Mouse (Mus musculus): ENCODE data around the gene Asic2.

The Asic2 gene

GRCm38 (mm10) chr11:81094581-81094980 is 873.7 kb downstream of the Asic2 start:
- TF ChIP-seq NANOG (IDR thresholded peaks at IDR 0.05; ENCODE audit: borderline replicate concordance, low read length), result no peak
- TF ChIP-seq POU5F1 (IDR thresholded peaks at IDR 0.05; ENCODE audit: borderline replicate concordance, low read length), result no peak
- TF ChIP-seq CTCF (conservative IDR thresholded peaks at IDR 0.05; ENCODE audit: low read length), result no peak
- no peak overlapping the region for H3K4me3 ChIP-seq (replicated peaks; ENCODE audit: low read length)
- no peaks in the 10 kb centered on the region for H3K27me3 ChIP-seq (ENCODE audit: insufficient read depth, low read length)
- peaks cover 8% of the 10 kb centered on the region for H3K4me1 ChIP-seq (replicated peaks; ENCODE audit: low read depth, low read length)
- no peaks in the 10 kb centered on the region for H3K36me3 ChIP-seq (ENCODE audit: insufficient read depth, low read length)
- H3K9me3 ChIP-seq (ENCODE audit: low read length), result no peaks in the 10 kb centered on the region

GRCm38 (mm10) chr11:81092161-81092560 is 876.1 kb downstream of the Asic2 start:
- Histone ChIP-seq H3K36me3 (ENCODE audit: insufficient read depth, low read length) (no peaks in the 10 kb centered on the region), H3K9me3 (ENCODE audit: low read length) (no peaks in the 10 kb centered on the region), H3K4me3 (replicated peaks; ENCODE audit: low read length) (no peak overlapping the region), H3K4me1 (replicated peaks; ENCODE audit: low read depth, low read length) (no peaks in the 10 kb centered on the region), H3K27me3 (ENCODE audit: insufficient read depth, low read length) (no peaks in the 10 kb centered on the region)
- no peak for TF ChIP-seq CTCF (conservative IDR thresholded peaks at IDR 0.05; ENCODE audit: low read length)
- TF ChIP-seq POU5F1 (IDR thresholded peaks at IDR 0.05; ENCODE audit: borderline replicate concordance, low read length), result no peak
- no peak for TF ChIP-seq NANOG (IDR thresholded peaks at IDR 0.05; ENCODE audit: borderline replicate concordance, low read length)

GRCm38 (mm10) chr11:81083822-81084221 is 884.4 kb downstream of the Asic2 start:
- H3K36me3 ChIP-seq (ENCODE audit: insufficient read depth, low read length), result no peaks in the 10 kb centered on the region
- no peaks in the 10 kb centered on the region for H3K9me3 ChIP-seq (ENCODE audit: low read length)
- no peak overlapping the region for H3K4me3 ChIP-seq (replicated peaks; ENCODE audit: low read length)
- TF ChIP-seq POU5F1 (IDR thresholded peaks at IDR 0.05; ENCODE audit: borderline replicate concordance, low read length) (no peak), CTCF (conservative IDR thresholded peaks at IDR 0.05; ENCODE audit: low read length) (no peak), NANOG (IDR thresholded peaks at IDR 0.05; ENCODE audit: borderline replicate concordance, low read length) (no peak)
- H3K27me3 ChIP-seq (ENCODE audit: insufficient read depth, low read length), result no peaks in the 10 kb centered on the region
- H3K4me1 ChIP-seq (replicated peaks; ENCODE audit: low read depth, low read length), result peaks cover 7% of the 10 kb centered on the region

- TF ChIP-seq POU5F1 (IDR thresholded peaks at IDR 0.05; ENCODE audit: borderline replicate concordance, low read length), result no peak
- no peak for TF ChIP-seq CTCF (conservative IDR thresholded peaks at IDR 0.05; ENCODE audit: low read length)
- no peak for TF ChIP-seq NANOG (IDR thresholded peaks at IDR 0.05; ENCODE audit: borderline replicate concordance, low read length)
- Histone ChIP-seq H3K36me3 (ENCODE audit: insufficient read depth, low read length) (no peaks in the 10 kb centered on the region), H3K9me3 (ENCODE audit: low read length) (no peaks in the 10 kb centered on the region), H3K4me3 (replicated peaks; ENCODE audit: low read length) (no peak overlapping the region), H3K4me1 (replicated peaks; ENCODE audit: low read depth, low read length) (peaks cover 20% of the 10 kb centered on the region), H3K27me3 (ENCODE audit: insufficient read depth, low read length) (no peaks in the 10 kb centered on the region)
These were observed 888.0 kb downstream of the Asic2 start for GRCm38 (mm10) chr11:81080076-81080805.

GRCm38 (mm10) chr11:81079237-81079636 is 889.0 kb downstream of the Asic2 start:
- no peaks in the 10 kb centered on the region for H3K9me3 ChIP-seq (ENCODE audit: low read length)
- H3K4me1 ChIP-seq (replicated peaks; ENCODE audit: low read depth, low read length), result peaks cover 20% of the 10 kb centered on the region
- no peaks in the 10 kb centered on the region for H3K27me3 ChIP-seq (ENCODE audit: insufficient read depth, low read length)
- H3K4me3 ChIP-seq (replicated peaks; ENCODE audit: low read length), result no peak overlapping the region
- no peaks in the 10 kb centered on the region for H3K36me3 ChIP-seq (ENCODE audit: insufficient read depth, low read length)
- TF ChIP-seq CTCF (conservative IDR thresholded peaks at IDR 0.05; ENCODE audit: low read length) (no peak), NANOG (IDR thresholded peaks at IDR 0.05; ENCODE audit: borderline replicate concordance, low read length) (no peak), POU5F1 (IDR thresholded peaks at IDR 0.05; ENCODE audit: borderline replicate concordance, low read length) (no peak)

- Histone ChIP-seq H3K27me3 (ENCODE audit: insufficient read depth, low read length) (no peaks in the 10 kb centered on the region), H3K9me3 (ENCODE audit: low read length) (peaks cover 15% of the 10 kb centered on the region), H3K4me3 (replicated peaks; ENCODE audit: low read length) (no peak overlapping the region), H3K36me3 (ENCODE audit: insufficient read depth, low read length) (no peaks in the 10 kb centered on the region), H3K4me1 (replicated peaks; ENCODE audit: low read depth, low read length) (peaks cover 16% of the 10 kb centered on the region)
- TF ChIP-seq CTCF (conservative IDR thresholded peaks at IDR 0.05; ENCODE audit: low read length) (no peak), POU5F1 (IDR thresholded peaks at IDR 0.05; ENCODE audit: borderline replicate concordance, low read length) (no peak), NANOG (IDR thresholded peaks at IDR 0.05; ENCODE audit: borderline replicate concordance, low read length) (no peak)
These were observed 896.4 kb downstream of the Asic2 start for GRCm38 (mm10) chr11:81071836-81072235.

- H3K36me3 ChIP-seq (ENCODE audit: insufficient read depth, low read length), result no peaks in the 10 kb centered on the region
- TF ChIP-seq NANOG (IDR thresholded peaks at IDR 0.05; ENCODE audit: borderline replicate concordance, low read length), result no peak
- TF ChIP-seq CTCF (conservative IDR thresholded peaks at IDR 0.05; ENCODE audit: low read length), result no peak
- TF ChIP-seq POU5F1 (IDR thresholded peaks at IDR 0.05; ENCODE audit: borderline replicate concordance, low read length), result no peak
- no peaks in the 10 kb centered on the region for H3K4me1 ChIP-seq (replicated peaks; ENCODE audit: low read depth, low read length)
- no peak overlapping the region for H3K4me3 ChIP-seq (replicated peaks; ENCODE audit: low read length)
- peaks cover 6% of the 10 kb centered on the region; the same call in 1 of the 2 replicates for H3K9me3 ChIP-seq (ENCODE audit: low read length)
- H3K27me3 ChIP-seq (ENCODE audit: insufficient read depth, low read length), result no peaks in the 10 kb centered on the region
These were observed 902.9 kb downstream of the Asic2 start for GRCm38 (mm10) chr11:81065386-81065785.

GRCm38 (mm10) chr11:81064006-81064405 is 904.3 kb downstream of the Asic2 start:
- Histone ChIP-seq H3K4me1 (replicated peaks; ENCODE audit: low read depth, low read length) (no peaks in the 10 kb centered on the region), H3K4me3 (replicated peaks; ENCODE audit: low read length) (no peak overlapping the region), H3K9me3 (ENCODE audit: low read length) (no peaks in the 10 kb centered on the region), H3K27me3 (ENCODE audit: insufficient read depth, low read length) (no peaks in the 10 kb centered on the region), H3K36me3 (ENCODE audit: insufficient read depth, low read length) (no peaks in the 10 kb centered on the region)
- TF ChIP-seq CTCF (conservative IDR thresholded peaks at IDR 0.05; ENCODE audit: low read length) (no peak), NANOG (IDR thresholded peaks at IDR 0.05; ENCODE audit: borderline replicate concordance, low read length) (no peak), POU5F1 (IDR thresholded peaks at IDR 0.05; ENCODE audit: borderline replicate concordance, low read length) (no peak)

GRCm38 (mm10) chr11:81060077-81060476 is 908.2 kb downstream of the Asic2 start:
- Histone ChIP-seq H3K4me3 (replicated peaks; ENCODE audit: low read length) (no peak overlapping the region), H3K27me3 (ENCODE audit: insufficient read depth, low read length) (no peaks in the 10 kb centered on the region), H3K4me1 (replicated peaks; ENCODE audit: low read depth, low read length) (no peaks in the 10 kb centered on the region), H3K36me3 (ENCODE audit: insufficient read depth, low read length) (no peaks in the 10 kb centered on the region), H3K9me3 (ENCODE audit: low read length) (no peaks in the 10 kb centered on the region)
- no peak for TF ChIP-seq CTCF (conservative IDR thresholded peaks at IDR 0.05; ENCODE audit: low read length)
- no peak for TF ChIP-seq POU5F1 (IDR thresholded peaks at IDR 0.05; ENCODE audit: borderline replicate concordance, low read length)
- TF ChIP-seq NANOG (IDR thresholded peaks at IDR 0.05; ENCODE audit: borderline replicate concordance, low read length), result no peak

Data from E14TG2a.4 (cell line).